Mouse (Mus musculus): ENCODE measurements around the gene Sorl1.

GRCm38 (mm10) chr9:42113316-42113715 lies 10.8 kb downstream of the Sorl1 start:
- TF ChIP-seq MAX (IDR thresholded peaks at IDR 0.05; ENCODE audit: low read depth), result no peak
- no peak for TF ChIP-seq POLR2A (IDR thresholded peaks at IDR 0.05; ENCODE audit: insufficient read length, low read depth)
- no peak for TF ChIP-seq USF1 (IDR thresholded peaks at IDR 0.05; ENCODE audit: low read depth)
- no peak for TF ChIP-seq TCF3 (IDR thresholded peaks at IDR 0.05; ENCODE audit: insufficient read length, low read depth)
- TF ChIP-seq SRF (IDR thresholded peaks at IDR 0.05; ENCODE audit: control insufficient read depth, insufficient read length, low read depth), result no peak
- no peak for TF ChIP-seq REST (IDR thresholded peaks at IDR 0.05; ENCODE audit: insufficient read depth, insufficient read length)
- TF ChIP-seq E2F4 (IDR thresholded peaks at IDR 0.05; ENCODE audit: insufficient read depth), result no peak
- no peak for TF ChIP-seq CEBPB (IDR thresholded peaks at IDR 0.05; ENCODE audit: insufficient read depth, poor library complexity, severe bottlenecking)

Measured in myocyte (in vitro differentiated cells).